Mouse (Mus musculus) spleen, postnatal 14 days (tissue): ENCODE data around the gene Nmrk2.
A peak's percentile ranks its signal among the peaks of the same experiment; 100 is the strongest.
"Not testable (repeated sequence)": the region's sequence is repeated elsewhere in the genome, so short reads cannot be mapped to it uniquely, and the experiment has no call there.

Source experiments
- DNase-seq, 2 experiments: peaks; one replicate each; pipeline ENCODE4 v3.0.0; 2021 to 2022; ENCODE audit warnings: low spot score in 2 of 2

The Nmrk2 gene

DNA sequence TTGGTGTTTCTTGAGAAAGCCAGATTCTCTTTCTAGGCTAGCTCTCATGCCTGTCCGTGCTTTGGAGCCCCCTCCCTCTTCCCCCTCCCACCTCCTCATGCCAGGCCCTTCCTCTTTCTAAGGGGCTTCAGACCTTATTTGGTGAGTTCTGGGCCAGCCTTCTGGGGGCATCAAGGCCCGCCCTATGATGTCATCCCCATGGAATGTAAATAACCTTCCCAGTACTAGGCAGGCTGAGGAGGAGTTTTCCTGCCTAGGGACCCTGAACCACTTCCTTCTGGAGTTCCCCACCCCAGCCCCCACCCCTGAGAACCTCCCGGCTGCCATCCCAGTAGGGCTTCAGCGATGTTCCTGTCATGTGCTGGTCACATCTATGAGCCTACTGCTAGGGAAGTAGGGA, 17.1 kb downstream of the Nmrk2 start:
- no peak for DNase-seq

DNA sequence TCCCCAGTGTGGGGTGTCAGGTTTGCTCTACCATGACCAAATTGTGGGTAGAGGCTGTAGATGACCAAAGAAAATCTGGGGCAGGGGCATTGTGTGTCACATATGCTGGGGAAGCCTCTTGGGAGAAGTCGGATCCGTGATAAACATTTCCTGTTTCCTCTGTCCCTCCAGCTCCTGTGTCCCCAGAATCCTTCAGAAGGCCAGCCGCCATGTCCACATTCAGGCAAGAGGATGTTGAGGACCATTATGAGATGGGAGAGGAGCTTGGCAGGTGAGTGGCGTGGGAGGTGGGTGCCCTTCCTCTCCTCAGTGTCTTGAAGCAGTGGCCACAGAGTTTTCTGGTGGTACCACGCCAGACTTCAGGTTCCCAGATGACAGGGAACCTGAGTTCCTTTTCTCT, 18.0 kb downstream of the Nmrk2 start, which contains the start of gene 4930442H23Rik:
4930442H23Rik (minus strand) TSS at position 45 of the 400 bp plus-strand sequence.
- no peak for DNase-seq

DNA sequence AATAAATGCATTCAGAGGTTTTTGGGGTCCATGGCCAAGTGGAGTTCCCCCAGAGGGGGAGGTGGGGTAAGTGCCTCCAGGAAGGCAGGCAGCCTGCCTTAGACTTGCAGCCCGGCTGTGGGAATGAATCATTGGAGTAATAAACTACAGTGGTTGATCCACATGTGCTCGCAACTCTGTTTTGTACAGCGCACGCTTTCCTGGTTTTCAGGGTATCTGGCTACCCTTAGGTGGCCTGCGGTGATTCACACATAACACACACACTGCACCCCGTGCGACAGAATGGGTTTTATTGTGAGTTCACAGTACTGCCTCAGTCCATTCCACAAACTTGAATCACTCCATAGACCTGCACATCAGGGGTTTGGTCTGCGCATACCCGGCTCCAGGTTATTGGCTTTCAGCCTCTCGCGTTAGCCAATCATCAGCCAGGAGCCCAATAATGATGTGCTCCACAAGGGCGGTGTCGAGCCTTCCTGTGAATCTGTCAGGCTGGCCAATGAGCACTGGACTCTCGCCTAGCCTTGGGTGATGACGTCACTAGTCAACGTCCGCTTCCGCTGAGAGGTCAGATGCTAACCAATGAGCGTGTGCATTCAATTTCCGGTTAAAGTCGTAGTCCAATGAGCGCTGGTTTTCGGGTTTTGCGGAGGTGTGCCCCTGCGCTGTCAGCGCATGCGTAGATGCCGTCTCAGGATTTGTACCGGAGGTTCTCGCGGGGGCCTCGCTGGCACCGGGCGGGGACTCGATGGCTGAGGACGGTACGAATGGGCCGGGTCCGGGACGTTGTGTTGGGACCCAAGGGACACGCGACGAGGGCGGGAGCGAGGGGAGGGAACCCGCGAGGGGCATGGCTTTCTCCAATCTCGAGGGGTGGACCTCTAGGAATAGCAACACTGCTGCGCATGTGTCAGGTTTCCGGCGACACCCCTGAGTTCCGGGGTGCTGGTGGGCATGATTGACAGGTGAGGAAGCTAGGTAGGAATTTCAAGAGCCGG, 19.2 kb downstream of the Nmrk2 start, which contains the start of gene Dapk3:
Dapk3 (plus strand) TSS at position 670 of the 998 bp plus-strand sequence.
- DNase-seq = peak; percentile 78 to 90

DNA sequence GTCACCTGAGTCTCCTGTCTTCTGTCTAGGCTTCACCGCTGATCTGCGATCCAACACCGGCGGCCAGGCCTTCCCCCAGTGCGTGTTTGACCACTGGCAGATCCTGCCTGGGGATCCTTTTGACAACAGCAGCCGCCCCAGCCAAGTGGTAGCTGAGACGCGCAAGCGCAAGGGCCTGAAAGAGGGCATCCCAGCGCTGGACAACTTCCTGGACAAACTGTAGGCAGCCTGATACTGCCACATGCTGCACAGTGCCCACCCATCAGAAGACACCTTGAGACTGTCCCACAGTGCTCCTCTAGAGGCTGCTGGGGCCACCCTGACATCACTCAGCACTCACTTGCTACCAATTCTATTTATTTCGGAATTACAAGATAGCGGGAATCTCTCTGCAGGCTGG, 20.0 kb downstream of the Nmrk2 start:
- DNase-seq = not testable (repeated sequence)

DNA sequence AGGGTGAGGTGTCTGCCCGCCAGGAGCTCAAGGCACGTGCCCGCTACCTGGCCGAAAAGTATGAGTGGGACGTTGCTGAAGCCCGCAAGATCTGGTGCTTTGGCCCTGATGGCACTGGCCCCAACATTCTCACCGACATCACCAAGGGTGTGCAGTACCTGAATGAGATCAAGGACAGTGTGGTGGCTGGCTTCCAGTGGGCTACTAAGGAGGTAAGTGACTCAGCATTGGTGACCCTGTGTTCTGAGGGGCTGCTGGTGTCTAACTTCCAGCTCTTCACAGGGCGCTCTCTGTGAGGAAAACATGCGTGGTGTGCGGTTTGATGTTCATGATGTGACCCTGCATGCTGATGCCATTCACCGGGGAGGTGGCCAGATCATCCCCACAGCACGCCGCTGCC, 20.9 kb downstream of the Nmrk2 start:
- DNase-seq = no peak

DNA sequence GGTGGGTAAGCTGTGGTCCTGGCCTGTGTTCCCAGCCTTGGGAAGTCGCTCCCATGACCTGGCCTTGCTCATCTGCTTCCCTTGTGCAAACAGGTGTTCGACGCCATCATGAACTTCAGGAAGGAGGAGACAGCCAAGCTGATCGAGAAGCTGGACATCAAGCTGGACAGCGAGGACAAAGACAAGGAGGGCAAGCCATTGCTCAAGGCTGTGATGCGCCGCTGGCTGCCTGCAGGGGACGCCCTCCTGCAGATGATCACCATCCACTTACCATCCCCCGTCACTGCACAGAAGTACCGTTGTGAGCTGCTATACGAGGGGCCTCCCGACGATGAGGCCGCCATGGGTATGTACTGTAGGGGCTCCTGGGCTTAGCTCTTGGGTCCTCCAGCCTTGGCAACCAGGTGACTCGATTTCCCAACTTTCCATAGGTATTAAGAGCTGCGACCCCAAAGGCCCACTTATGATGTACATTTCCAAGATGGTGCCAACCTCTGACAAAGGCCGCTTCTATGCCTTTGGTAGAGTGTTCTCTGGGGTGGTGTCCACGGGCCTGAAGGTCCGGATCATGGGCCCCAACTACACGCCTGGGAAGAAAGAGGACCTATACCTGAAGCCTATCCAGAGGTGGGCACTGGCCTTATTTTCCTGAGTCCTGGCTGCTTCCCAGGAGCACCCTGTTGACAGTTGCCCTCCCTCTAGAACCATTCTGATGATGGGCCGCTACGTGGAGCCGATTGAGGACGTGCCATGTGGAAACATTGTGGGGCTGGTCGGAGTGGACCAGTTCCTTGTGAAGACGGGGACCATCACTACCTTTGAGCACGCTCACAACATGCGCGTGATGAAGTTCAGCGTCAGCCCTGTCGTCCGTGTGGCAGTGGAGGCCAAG, 22.2 kb downstream of the Nmrk2 start:
- no peak for DNase-seq

DNA sequence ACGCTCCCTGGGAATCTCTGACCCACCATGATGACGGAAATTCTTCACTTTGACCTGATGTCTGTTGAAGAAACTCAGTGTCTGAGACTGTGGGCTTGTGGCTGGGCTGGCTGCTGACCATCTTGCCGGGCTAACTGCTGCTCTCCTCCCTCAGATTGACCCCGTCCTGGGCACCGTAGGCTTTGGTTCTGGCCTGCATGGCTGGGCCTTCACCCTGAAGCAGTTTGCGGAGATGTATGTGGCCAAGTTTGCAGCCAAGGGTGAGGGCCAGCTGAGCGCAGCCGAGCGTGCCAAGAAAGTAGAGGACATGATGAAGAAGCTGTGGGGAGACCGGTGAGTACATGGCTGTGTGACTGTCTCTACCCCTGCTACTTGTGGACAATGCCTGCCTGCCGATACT, 22.9 kb downstream of the Nmrk2 start:
- DNase-seq = no peak

DNA sequence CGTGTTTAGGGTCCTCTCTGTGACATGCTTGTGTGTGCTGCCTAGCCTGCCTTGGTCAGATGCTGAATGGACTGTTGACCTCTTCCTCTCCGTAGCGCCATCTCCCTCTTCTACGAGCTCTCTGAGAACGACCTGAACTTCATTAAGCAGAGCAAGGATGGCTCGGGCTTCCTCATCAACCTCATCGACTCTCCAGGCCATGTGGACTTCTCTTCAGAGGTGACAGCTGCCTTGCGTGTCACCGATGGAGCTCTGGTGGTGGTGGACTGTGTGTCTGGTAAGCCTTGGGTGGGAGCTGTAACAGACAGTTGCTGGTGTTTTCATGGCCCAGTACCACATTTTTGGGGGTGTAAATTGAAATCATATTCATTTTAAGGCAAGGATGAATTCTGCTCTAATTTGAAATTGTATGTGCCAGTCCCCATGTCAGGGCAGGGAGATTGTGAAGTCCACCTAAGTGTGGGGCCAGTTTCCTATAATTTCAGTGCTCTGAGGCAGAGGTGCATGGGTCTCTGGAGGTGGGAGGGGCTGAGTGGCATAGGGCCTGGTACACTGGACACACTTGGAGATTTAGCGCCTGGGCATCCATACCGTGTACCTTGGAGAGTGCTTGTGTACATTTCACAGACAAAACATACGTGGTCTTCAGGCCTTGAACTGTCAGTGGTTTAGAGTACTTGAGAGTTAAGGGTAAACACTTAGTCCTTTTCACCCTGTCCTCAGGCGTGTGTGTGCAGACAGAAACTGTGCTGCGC, 23.7 kb downstream of the Nmrk2 start:
- DNase-seq = peak; percentile 48 to 66

DNA sequence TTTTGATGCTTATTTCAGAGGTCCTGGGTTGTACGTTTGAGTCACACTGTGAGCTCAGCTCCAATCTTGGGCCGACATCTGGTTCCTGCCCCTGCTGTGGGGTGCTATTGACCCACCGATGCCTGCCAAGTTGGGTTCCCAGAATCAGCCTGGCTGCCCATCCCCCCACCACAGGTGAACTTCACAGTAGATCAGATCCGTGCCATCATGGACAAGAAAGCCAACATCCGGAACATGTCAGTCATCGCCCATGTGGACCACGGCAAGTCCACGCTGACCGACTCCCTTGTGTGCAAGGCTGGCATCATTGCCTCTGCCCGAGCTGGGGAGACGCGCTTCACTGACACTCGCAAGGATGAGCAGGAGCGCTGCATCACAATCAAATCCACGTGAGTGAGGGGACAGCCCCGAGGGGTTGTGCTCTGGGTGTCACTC, 24.3 kb downstream of the Nmrk2 start:
- no peak for DNase-seq

DNA sequence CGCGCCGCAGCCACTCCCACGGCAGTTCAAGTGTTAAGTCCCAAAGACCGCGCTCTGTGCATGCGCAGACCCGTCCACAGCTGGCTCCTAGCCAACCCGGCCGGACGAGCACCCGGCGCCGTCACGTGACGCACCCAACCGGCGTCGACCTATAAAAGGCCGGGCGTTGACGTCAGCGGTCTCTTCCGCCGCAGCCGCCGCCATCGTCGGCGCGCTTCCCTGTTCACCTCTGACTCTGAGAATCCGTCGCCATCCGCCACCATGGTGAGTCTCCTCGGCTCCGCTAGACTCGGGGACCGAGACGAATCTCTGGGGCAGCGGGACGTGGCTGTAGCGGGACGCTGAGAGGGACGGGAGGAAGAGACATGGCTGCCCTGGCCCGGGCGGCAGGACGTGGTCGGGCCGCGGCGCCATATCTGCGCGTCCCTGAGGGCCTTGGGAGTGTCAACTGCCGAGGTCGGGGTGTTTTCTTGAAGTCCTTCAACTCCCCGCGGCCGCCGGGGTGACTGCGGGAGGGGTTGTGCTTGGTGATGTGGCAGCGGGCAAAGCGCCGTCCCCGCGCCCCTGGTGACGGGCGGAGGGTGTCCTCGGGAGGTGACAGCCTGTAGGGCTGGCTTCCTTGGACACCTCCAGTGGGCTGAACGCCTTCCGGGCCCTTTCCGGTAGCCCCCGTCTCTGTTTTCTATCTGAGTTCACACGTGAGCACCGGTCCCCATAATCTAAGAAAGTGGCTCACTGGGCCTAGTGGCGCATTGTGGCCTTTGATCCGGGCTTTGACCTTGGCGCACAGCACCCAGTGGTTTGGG, 25.2 kb downstream of the Nmrk2 start, which contains the start of gene Eef2:
Eef2 (plus strand) TSS at position 166 of the 806 bp plus-strand sequence.
- peak; percentile 99 for DNase-seq

DNA sequence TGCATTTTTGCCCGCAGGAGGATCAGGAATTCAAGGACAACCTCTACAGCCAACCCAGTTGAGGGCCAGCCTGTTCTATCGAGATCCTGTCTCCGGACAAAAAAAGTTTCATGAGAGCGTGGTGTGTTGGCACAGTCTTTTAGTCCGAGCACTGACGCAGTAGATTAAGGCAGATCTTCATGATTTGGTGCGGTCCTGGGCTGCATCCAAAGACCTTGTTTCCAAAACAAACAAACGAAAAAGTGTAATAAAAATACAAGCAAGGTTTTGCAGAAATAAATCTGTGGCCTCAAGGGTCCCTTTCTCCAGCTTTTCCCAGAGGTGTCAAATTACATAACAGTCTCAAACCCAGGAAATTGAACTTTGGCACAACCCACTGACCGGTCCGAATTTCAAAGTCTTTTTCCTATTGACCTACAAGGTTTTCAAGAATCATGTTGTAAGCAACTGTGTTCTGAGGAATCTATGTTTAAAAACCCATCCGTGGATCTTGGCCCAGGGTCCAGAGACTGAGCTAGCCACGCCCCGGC, 25.9 kb downstream of the Nmrk2 start:
- no peak for DNase-seq

DNA sequence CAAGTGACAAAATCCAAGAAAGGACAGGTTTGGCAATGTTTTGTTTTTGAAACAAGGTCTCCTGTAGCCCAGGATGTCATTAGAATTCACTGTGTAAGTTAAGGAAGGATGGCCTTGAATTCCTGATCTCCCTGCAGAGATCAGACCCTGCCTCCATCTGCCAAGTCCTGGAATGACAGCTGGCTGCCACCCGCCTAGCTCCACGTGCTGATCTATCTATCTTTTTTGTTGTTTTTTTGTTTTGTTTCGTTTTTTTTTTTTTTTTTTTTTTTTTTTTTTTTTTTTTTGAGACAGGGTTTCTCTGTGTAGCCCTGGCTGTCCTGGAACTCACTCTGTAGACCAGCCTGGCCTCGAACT, 26.5 kb downstream of the Nmrk2 start:
- not testable (repeated sequence) for DNase-seq

DNA sequence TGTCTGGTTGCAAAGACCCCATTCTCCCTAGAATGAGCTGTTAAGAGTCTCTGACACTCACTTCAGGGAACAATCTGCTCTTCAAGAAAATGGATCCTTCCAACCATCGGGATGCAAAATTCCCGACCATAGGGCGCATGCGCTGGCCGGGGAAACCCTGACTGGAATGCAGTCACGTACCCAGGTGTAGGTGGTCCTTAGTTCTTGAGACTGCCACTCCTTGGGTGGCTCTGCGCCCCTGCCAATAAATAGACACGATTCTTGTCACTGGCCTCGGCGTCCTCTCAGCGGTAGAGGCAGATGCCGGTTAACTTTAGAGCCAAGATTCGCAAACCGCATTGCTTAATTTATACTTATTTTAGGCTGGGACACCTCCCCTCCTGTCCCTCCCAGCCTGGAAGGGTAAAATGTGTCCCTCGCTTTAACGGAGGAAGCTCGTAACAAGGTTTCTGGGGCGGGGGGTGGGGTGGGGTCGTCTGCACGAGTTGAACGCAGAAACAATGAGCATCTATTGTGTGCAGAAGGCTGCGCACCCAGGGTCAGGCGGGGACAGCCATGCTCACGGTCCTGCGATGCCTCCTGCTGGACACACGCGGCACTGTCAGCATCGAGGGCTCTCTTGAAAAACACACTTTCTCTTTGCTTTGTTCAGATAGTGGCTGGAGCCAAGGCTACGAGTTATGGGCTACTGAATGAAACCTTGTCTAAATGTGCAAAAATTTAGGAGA, 27.1 kb downstream of the Nmrk2 start:
- peak; percentile 86 to 90 for DNase-seq

DNA sequence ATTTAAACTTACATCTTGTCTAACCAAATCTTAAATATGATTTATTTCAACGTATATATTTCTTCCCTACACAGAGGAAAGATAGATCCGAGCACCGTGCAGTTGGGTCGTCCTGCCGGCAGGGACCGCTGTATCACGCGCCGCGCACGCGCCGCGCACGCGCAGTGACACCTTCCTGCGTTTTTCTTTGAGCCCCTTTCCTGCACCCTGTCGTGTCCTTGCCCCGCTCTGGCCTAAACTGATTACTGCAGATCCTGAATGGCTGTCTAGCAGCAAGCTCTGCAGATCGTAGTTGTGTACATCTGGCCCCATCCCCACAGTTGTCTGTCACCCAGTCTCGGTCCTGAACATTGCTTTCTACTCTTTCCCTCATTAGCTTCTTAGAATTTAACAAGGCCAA, 28.7 kb downstream of the Nmrk2 start:
- DNase-seq = peak; percentile 73 to 80

DNA sequence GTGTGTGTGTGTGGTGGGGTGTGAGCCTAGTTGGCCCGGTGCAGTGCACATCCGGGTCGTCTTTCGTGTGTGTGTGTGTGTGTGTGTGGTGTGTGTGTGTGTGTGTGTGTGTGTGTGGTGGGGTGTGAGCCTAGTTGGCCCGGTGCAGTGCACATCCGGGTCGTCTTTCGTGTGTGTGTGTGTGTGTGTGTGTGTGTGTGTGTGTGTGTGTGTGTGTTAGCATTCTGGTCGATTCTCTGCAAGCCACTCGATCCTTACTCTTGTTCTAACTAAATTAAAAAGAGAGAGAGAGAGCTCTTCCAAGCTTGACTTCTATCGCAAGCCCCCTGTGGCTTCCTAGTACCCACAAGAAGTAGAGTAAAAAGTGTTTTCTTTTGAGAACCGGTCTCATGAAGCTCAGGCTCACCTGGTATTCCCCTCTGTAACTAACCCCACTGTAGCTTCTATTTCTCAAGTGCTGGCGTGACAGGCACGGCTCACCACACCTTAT, 32.4 kb downstream of the Nmrk2 start:
- DNase-seq = not testable (repeated sequence)

DNA sequence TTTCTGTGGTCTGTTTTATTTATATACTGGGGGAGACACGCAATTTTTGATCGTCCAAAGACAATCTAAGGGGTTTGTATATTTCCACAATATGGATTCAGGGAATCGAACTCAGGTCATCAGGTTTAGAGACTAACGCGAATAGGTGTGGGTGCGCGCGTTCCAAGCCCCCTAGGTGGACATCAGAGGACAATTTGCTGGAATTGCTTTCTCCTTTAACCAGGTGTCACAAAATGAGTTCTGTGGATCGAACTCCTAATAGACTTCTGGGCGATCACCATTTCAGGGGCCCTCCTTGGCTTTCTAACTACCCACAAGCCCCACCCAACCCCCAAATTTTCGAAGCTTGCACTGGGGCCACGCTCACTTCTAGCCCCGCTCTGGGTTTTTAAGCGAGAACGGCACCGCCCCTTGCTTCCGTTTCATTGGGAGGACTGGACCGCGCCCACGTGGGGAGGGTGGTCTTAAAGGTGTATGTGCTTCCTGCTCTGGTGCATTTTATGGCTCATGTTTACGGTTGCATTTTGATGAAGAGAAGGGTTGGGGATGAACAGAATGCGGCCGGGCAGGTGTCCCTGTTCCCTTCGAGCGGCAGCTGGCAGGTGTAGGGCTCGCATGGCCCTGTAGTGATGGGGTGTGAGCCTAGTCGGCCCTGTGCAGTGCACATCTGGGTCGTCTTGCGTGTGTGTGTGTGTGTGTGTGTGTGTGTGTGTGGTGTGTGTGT, 33.2 kb downstream of the Nmrk2 start:
- DNase-seq = peak; percentile 76 to 83

DNA sequence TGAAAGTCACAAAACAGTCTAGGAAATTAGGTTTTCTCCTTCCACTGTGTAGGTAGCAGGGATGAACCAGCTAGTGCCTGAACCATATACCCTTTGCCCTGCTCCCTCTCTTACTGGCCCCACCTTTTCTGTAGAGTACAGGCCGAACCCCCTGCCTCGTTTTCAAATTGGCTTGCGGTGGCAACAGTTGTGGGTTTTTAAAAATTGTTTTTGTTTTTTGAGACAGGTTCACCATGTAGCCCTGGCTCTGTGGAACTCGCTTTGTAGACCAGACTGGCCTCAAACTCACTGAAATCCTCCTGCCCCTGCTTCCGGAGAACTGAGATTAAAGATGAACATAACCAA, 33.8 kb downstream of the Nmrk2 start:
- peak in 1 of 2 experiments; percentile 40 for DNase-seq

DNA sequence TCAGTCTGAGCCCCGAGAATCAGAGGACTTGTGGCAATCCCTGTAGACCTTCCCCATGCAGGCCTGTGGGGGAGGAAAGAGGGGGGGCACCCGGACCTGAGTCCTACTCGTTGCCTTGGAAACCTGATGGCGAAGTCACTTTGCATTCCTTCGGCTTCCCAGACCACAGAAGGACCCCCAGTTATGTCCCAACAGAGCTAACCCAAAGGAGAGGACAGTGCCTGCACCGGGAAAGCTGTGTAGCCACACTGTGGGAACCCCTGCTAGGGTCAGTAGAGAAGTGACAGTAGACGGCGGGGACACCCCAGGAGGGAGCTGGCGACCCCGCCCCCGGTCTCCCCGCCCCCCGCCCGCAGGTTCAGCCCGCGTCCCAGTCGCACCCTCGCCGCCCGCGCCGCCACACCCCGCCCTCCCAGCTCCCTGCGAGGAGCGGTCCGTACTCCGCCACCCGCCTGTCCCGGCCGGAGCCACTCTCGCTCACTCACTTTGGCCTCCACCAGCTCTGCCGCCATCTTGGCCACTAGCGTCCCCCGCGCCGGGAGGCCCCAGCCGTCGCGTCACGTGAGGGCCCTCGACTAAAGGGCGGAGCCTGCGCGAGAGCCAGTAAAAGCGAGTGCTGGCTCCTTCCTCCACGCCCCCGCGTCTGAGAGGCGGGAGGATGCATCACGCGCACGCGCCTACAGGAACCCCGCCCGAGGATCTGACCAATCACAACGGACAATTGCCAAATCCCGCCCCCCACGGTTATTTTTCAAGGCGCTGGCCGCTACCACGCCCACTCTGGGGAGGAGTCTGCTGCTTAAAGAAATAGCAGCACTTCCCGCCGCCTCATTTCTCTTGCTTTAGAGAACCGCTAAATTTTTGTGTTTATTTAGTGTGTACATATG, 34.4 kb downstream of the Nmrk2 start, which contains the start of gene Pias4:
Pias4 (minus strand) TSS at position 724 of the 887 bp plus-strand sequence.
- peak; percentile 100 for DNase-seq
